Mouse (Mus musculus) bone marrow, adult 2 months (tissue): ENCODE measurements around the gene Myh9.

Experiments used
- CTCF ChIP-seq: fragments of 200-500 bp; IDR thresholded peaks from 2 replicates; pipeline ENCODE4 v1.5.1; 2011; ENCODE audit warnings: low read length, control low read depth; ENCODE audit not compliant: control insufficient read depth, insufficient read depth
- POLR2A ChIP-seq: fragments of 200-500 bp; IDR thresholded peaks from 2 replicates; pipeline ENCODE4 v1.6.1; 2011; ENCODE audit warnings: low read depth, mild to moderate bottlenecking, control low read depth, low read length, borderline replicate concordance; ENCODE audit not compliant: control insufficient read depth

DNA sequence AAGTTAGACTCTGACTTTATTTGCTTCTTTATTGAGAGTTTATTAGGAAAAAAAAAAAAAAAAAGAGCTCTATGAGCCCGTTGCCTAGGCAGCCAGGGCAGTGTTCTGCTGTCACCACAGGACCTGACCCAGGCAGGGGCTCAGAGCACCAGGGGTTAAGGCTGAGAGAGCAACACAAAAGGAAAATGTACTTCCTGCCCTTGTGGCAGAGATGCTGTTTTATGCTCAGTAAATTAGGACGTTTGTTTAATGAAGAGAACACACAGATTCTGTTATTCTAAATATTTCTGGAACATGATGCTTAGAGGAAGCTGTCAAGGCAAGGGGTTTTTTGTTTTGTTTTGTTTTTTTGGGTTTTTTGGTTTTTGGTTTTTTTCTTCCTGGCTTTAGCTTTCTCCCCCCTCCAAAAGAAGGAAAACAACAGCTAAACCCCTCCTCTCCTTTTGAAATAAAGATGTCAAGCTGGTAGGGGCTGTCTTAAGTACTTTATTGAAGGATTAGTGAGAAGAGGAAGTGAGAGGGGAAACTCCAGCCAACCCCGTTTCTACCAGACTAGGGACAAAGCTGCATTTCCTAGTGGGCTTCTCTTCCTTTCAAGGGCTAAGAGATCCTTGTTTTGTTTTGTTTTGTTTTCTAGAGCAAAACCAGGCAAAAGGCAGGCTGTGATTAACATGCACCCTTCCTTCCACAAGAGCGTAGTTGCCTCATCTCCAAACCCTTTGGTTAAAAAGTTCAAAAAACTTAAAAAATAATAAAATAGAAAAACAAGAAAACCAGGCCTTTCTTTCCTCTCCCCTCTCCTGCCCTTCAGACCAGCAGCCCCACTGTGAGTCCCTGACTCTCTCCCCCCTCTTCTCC, 3.2 kb downstream of the Myh9 start:
- TF ChIP-seq CTCF, result no peak
- TF ChIP-seq POLR2A, result no peak
